Mouse (Mus musculus) ES-Bruce4 (cell line): Measurements from ENCODE around the gene Lzts2.
A peak's percentile ranks its signal among the peaks of the same experiment; 100 is the strongest.

Source experiments
- CTCF ChIP-seq: IDR thresholded peaks from one replicate; pipeline ENCODE4 v1.8.1; 2011; ENCODE audit warnings: low read depth, low read length
- EP300 ChIP-seq: IDR thresholded peaks from 2 replicates; pipeline ENCODE4 v1.6.1; 2011; ENCODE audit warnings: low read depth, low read length; ENCODE audit not compliant: insufficient read depth
- POLR2A ChIP-seq: IDR thresholded peaks from one replicate; pipeline ENCODE4 v1.8.1; 2011; ENCODE audit warnings: low read length; ENCODE audit not compliant: insufficient read depth

DNA sequence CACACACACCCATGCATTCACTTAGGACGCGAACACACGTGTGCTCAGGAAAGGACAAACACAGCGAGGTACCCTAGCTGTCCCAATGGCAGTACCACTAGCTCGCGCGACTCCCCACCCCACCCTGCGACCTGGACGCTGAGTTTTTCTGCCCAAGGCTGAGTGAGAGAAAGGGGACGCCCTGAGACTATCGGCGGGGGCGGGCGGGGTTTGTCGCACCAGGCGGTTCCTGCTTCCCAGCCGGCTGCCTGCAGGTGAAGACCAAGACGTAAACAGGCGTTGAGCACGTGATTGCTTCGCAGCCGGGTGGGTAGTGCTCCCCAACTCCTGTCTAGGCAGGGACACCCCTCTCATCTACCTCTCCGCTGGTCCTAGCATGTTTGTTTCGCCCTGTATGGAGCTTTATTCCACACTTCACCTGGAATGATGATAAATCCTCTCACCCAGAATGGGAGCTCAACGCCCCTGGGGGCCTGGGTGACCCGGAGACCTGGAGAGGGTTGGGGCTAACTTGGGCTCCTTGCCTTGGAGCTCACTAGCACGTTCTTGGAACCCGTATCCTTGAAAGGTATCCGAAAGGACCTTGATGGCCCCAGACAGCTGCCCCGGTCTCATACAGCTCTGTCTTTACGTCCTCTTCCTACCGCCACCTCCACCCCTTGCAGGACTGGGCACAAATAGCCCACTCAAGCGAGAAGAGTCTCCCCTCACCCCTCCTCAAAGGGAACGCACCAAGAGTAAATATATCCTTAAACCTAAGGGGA is 1.5 kb downstream of the Lzts2 start:
- TF ChIP-seq POLR2A (no peak), CTCF (no peak), EP300 (peak; percentile 80; the same call in 1 of the 2 replicates)
